Mouse (Mus musculus): ENCODE results near the gene Arhgap9. TPM values are rescaled to one million over a fixed set of nuclear protein-coding genes. Genes with fewer than 3 reads are reported as not detected.

The Arhgap9 gene
- polyA plus RNA-seq, 1 experiment, result 11.2 TPM

DNA sequence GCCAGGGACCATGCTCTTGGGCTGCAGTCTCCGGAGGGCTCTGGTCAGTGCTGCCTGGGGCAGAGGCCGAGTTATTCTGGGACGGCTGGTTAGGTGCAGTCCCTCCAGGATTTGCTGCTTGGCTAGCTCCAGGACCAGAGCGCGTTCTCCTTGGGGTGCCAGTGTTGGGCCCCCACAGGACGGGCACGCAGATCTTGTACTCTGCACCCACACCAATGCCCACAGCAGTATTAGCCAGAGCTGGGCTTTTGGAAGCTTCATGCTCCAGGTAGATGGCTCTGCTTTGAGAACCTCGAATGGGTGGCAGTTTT is 29.5 kb downstream of the Arhgap9 start:
- Histone ChIP-seq H3K4me3 (ENCODE audit: low read depth, low read length) (no peak overlapping the region), H3K27ac (ENCODE audit: insufficient read depth, low read depth, low read length) (no peak overlapping the region)
- 87% methylated on average over 8 of the region's 8 CpGs for WGBS

DNA sequence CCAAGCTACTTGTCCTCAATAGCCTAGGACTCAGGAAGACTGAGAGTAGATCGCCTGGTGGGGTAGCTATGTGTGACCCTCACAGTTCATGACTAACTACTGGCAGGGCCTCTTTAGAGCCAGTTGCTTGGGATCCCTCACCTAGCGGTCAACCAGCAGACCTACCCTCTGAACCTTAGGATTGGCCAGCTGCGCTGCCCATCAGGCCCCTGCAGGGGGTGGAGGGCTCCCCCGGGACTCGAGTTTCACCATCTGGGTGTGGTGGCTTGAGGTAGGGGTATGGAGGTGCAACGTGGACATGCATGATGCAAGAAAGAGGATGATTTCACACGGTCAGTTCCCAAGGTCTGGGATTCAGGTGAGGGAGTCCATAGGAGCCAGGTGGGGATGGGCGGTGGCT is 30.0 kb downstream of the Arhgap9 start:
- Histone ChIP-seq H3K27ac (ENCODE audit: insufficient read depth, low read depth, low read length) (no peak overlapping the region), H3K4me1 (ENCODE audit: control insufficient read depth, insufficient read depth, insufficient read length, low read length) (peaks cover 7% of the 10 kb centered on the region), H3K4me3 (ENCODE audit: low read depth, low read length) (no peak overlapping the region), H3K27me3 (ENCODE audit: control insufficient read depth, insufficient read depth, low read length) (no peaks in the 10 kb centered on the region), H3K36me3 (ENCODE audit: control insufficient read depth, insufficient read depth, low read length) (no peaks in the 10 kb centered on the region)
- 73% methylated on average over 8 of the region's 8 CpGs for WGBS
- TF ChIP-seq POLR2A (IDR thresholded peaks at IDR 0.05; ENCODE audit: low read depth, low read length), result no peak
- TF ChIP-seq CTCF (IDR thresholded peaks at IDR 0.05; ENCODE audit: extremely low read depth, insufficient read length, insufficient replicate concordance, low read depth, low read length), result no peak

More for the DNA sequence above, 29.5 kb downstream of the Arhgap9 start:
- TF ChIP-seq CTCF (IDR thresholded peaks at IDR 0.05; ENCODE audit: extremely low read depth, insufficient read length, insufficient replicate concordance, low read depth, low read length) (no peak), POLR2A (IDR thresholded peaks at IDR 0.05; ENCODE audit: low read depth, low read length) (no peak)
- H3K27me3 ChIP-seq (ENCODE audit: control insufficient read depth, insufficient read depth, low read length), result no peaks in the 10 kb centered on the region
- no peaks in the 10 kb centered on the region for H3K36me3 ChIP-seq (ENCODE audit: control insufficient read depth, insufficient read depth, low read length)
- peaks cover 7% of the 10 kb centered on the region for H3K4me1 ChIP-seq (ENCODE audit: control insufficient read depth, insufficient read depth, insufficient read length, low read length)

DNA sequence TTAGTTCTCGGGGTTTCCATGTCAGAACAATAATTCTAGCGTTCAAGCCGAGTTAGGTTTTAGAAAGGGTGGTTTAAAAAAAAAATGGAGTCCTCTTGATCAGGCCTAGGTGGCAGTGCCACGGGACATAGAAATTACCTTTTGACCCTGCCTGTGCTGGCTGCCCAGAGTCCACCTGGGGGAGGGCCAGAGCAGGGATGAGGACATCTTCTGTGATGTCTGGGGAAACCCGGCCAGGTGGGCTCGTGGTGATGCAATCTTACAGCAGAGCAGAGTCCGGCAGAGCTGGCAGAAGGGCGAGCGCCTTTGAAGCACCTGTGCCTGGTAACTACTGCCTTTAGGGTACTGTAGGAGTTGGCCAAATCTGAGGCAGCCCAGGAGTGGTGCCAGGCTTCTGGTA is 30.4 kb downstream of the Arhgap9 start:
- no peak overlapping the region for H3K27ac ChIP-seq (ENCODE audit: insufficient read depth, low read depth, low read length)
- WGBS, result 54% methylated on average over 9 of the region's 9 CpGs
- TF ChIP-seq CTCF (IDR thresholded peaks at IDR 0.05; ENCODE audit: extremely low read depth, insufficient read length, insufficient replicate concordance, low read depth, low read length) (no peak), POLR2A (IDR thresholded peaks at IDR 0.05; ENCODE audit: low read depth, low read length) (no peak)

DNA sequence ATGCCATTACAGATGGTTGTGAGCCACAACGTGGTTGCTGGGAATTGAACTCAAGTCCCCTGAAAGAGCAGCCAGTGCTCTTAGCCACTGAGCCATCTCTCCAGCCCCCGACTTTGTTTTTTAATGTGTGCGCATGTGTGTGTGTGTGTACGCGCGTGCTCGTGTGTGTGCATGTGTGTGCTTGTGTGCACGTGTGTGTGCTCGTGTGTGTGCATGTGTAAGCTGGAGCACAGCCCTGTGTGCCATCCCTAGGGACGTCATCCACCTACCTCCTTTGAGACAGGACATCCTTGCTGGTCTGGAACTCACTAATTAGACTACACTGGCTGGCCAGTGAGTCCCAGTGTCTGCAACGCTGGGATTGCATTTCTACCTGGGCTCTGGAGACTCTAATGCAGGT is 31.0 kb downstream of the Arhgap9 start:
- TF ChIP-seq POLR2A (IDR thresholded peaks at IDR 0.05; ENCODE audit: low read depth, low read length), result no peak
- H3K4me1 ChIP-seq (ENCODE audit: control insufficient read depth, insufficient read depth, insufficient read length, low read length), result peaks cover 7% of the 10 kb centered on the region
- 88% methylated on average over 11 of the region's 11 CpGs for WGBS
- H3K4me3 ChIP-seq (ENCODE audit: low read depth, low read length), result no peak overlapping the region
- no peaks in the 10 kb centered on the region for H3K27me3 ChIP-seq (ENCODE audit: control insufficient read depth, insufficient read depth, low read length)
- H3K27ac ChIP-seq (ENCODE audit: insufficient read depth, low read depth, low read length), result no peak overlapping the region
- H3K36me3 ChIP-seq (ENCODE audit: control insufficient read depth, insufficient read depth, low read length), result no peaks in the 10 kb centered on the region

More for the DNA sequence above, 30.4 kb downstream of the Arhgap9 start:
- Histone ChIP-seq H3K4me3 (ENCODE audit: low read depth, low read length) (no peak overlapping the region), H3K27me3 (ENCODE audit: control insufficient read depth, insufficient read depth, low read length) (no peaks in the 10 kb centered on the region), H3K4me1 (ENCODE audit: control insufficient read depth, insufficient read depth, insufficient read length, low read length) (peaks cover 7% of the 10 kb centered on the region), H3K36me3 (ENCODE audit: control insufficient read depth, insufficient read depth, low read length) (no peaks in the 10 kb centered on the region)

DNA sequence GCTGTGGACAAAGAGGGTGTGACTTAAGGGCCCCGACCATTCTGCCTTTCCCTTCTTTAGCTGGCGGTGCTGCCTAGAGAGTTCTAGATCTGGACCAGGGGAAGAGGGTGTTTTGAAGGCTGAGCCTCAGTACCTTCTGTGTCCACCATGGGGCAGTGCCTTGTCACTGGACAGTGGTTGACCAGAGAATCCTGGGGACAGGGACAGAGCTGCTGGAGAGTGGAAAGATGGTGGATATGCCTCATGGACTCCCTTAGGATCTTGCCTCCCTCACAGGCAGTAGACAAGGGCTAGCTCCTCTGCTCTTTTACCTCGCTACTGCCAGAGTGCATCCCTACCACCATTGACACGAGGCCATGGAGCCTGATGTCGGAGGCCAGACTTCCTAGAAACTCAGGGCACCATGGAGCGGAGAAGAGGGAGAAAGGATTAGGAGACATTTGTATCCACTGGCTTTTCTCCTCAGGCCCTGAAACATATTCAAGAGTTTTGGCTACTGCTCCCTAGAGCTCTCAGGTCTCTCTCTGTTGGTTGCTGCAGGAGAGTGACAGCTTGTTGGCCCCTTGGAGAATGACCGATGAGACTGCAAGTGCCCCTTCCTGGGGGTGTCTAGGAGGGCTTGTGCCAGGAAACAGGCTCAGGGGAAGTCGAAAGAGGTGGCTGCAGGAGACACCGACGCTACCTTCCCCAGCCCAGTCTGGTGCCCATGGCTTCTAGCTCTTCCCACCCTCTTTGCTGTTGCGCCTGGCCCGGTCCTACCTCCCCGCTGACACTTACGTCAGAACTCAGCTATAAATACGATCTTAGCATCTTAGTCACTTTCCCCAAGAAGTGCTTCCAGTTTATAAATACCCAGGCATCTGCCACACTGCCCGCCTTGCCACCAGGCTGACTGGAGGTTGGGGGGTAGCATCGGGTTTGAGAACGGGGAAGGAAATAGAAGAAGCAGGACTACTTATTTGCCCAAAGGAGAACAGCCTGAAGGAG is 32.4 kb downstream of the Arhgap9 start, which contains the start of gene Inhbe:
Gene Inhbe, minus strand, starts transcription at position 503 of the 987 bp plus-strand sequence.
- TF ChIP-seq CTCF (IDR thresholded peaks at IDR 0.05; ENCODE audit: extremely low read depth, insufficient read length, insufficient replicate concordance, low read depth, low read length), result no peak
- no peak for TF ChIP-seq POLR2A (IDR thresholded peaks at IDR 0.05; ENCODE audit: low read depth, low read length)
- Histone ChIP-seq H3K4me3 (ENCODE audit: low read depth, low read length) (no peak within 1 kb of the TSS), H3K27ac (ENCODE audit: insufficient read depth, low read depth, low read length) (no peak within 1 kb of the TSS), H3K27me3 (ENCODE audit: control insufficient read depth, insufficient read depth, low read length) (no peaks in the 10 kb centered on the region), H3K4me1 (ENCODE audit: control insufficient read depth, insufficient read depth, insufficient read length, low read length) (peaks cover 7% of the 10 kb centered on the region), H3K36me3 (ENCODE audit: control insufficient read depth, insufficient read depth, low read length) (no peaks in the 10 kb centered on the region)
- 78% methylated on average over 18 of the region's 18 CpGs for WGBS

DNA sequence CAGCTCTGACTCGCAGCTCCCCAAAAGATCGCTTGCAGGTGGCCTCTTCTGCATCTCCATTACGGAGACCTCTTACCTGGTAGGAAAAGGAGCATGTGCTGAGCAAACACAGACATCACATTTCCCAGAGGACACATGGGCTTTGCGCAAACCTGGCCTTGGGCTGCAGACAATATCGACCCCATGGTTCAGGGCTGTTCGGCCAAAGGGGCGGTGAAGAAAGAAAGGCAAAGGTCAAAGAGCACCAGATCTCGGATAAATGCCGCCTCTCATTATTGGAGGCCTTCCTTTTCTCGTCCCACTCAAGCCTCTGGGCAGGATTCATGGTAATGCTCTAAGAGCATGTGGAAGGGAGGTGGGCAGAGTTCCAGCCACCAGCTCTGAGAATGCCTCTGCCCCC is 33.6 kb downstream of the Arhgap9 start:
- no peaks in the 10 kb centered on the region for H3K36me3 ChIP-seq (ENCODE audit: control insufficient read depth, insufficient read depth, low read length)
- H3K27me3 ChIP-seq (ENCODE audit: control insufficient read depth, insufficient read depth, low read length), result no peaks in the 10 kb centered on the region
- TF ChIP-seq POLR2A (IDR thresholded peaks at IDR 0.05; ENCODE audit: low read depth, low read length) (no peak), CTCF (IDR thresholded peaks at IDR 0.05; ENCODE audit: extremely low read depth, insufficient read length, insufficient replicate concordance, low read depth, low read length) (no peak)
- H3K4me3 ChIP-seq (ENCODE audit: low read depth, low read length), result no peak overlapping the region
- H3K4me1 ChIP-seq (ENCODE audit: control insufficient read depth, insufficient read depth, insufficient read length, low read length), result peaks cover 4% of the 10 kb centered on the region
- WGBS, result 43% methylated on average over 10 of the region's 10 CpGs
- no peak overlapping the region for H3K27ac ChIP-seq (ENCODE audit: insufficient read depth, low read depth, low read length)

DNA sequence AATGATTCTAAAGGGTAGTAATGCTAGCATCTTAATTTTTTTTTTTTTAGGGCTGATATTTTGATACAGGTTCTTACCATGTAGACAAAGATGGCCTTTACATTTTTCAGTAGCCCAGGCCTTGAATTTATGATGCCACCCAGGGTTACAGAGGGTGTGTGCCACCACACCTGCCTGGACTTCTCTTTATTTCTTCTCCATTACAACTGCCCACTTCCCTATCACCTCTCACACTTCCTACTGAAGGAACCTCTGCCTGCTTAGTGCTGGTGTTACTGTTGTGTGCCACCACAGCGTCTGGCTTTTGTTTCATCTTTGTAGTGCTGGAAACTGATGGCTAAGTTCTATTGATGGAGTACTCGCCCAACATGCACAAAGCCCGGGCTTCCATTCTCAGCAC is 39.0 kb downstream of the Arhgap9 start:
- no peaks in the 10 kb centered on the region for H3K27me3 ChIP-seq (ENCODE audit: control insufficient read depth, insufficient read depth, low read length)
- H3K36me3 ChIP-seq (ENCODE audit: control insufficient read depth, insufficient read depth, low read length), result no peaks in the 10 kb centered on the region
- WGBS, result 75% methylated on average over 3 of the region's 3 CpGs
- TF ChIP-seq POLR2A (IDR thresholded peaks at IDR 0.05; ENCODE audit: low read depth, low read length) (no peak), CTCF (IDR thresholded peaks at IDR 0.05; ENCODE audit: extremely low read depth, insufficient read length, insufficient replicate concordance, low read depth, low read length) (no peak)
- H3K27ac ChIP-seq (ENCODE audit: insufficient read depth, low read depth, low read length), result no peak overlapping the region
- H3K4me3 ChIP-seq (ENCODE audit: low read depth, low read length), result no peak overlapping the region
- no peaks in the 10 kb centered on the region for H3K4me1 ChIP-seq (ENCODE audit: control insufficient read depth, insufficient read depth, insufficient read length, low read length)

All from small intestine, adult 2 months (tissue).